Mouse (Mus musculus) neural tube, embryonic 13.5 days (tissue): ENCODE measurements around the gene Nme6. TPM values are rescaled to one million over a fixed set of nuclear protein-coding genes. Genes with fewer than 3 reads are reported as not detected.
A peak's percentile ranks its signal among the peaks of the same experiment; 100 is the strongest.

Source experiments
- ATAC-seq: fragments of 200-750 bp; cut with Nextera tagmentation; 2 replicates; pipeline ENCODE4 v1.8.0; 2017; ENCODE audit warnings: low read depth, mild to moderate bottlenecking, moderate TSS enrichment, moderate library complexity
- H3K27ac ChIP-seq: fragments of 300-500 bp; sonication (generic); replicated peaks from 2 replicates; pipeline ENCODE4 v1.5.1; 2015; ENCODE audit warnings: moderate library complexity, mild to moderate bottlenecking, inconsistent platforms
- H3K27me3 ChIP-seq: fragments of 300-500 bp; sonication (generic); 2 replicates; pipeline ENCODE4 v1.6.1; 2015; ENCODE audit warnings: mild to moderate bottlenecking, inconsistent platforms
- H3K36me3 ChIP-seq: fragments of 300-500 bp; sonication (generic); 2 replicates; pipeline ENCODE4 v1.6.1; 2015; ENCODE audit warnings: mild to moderate bottlenecking, inconsistent platforms
- H3K4me1 ChIP-seq: fragments of 300-500 bp; sonication (generic); replicated peaks from 2 replicates; pipeline ENCODE4 v1.6.1; 2015; ENCODE audit warnings: inconsistent platforms
- H3K4me2 ChIP-seq: fragments of 300-500 bp; sonication (generic); 2 replicates; pipeline ENCODE4 v1.6.1; 2015; ENCODE audit warnings: inconsistent platforms, mild to moderate bottlenecking, moderate library complexity
- H3K4me3 ChIP-seq: fragments of 300-500 bp; sonication (generic); 2 replicates; pipeline ENCODE4 v1.5.1; 2015; ENCODE audit warnings: mild to moderate bottlenecking, inconsistent platforms
- H3K9ac ChIP-seq: fragments of 300-500 bp; sonication (generic); 2 replicates; pipeline ENCODE4 v1.6.1; 2015; ENCODE audit warnings: moderate library complexity, mild to moderate bottlenecking, inconsistent platforms
- H3K9me3 ChIP-seq: fragments of 300-500 bp; sonication (generic); 2 replicates; pipeline ENCODE4 v1.6.1; 2016; ENCODE audit warnings: inconsistent platforms
- WGBS: fragments of 180-500 bp; shearing (Covaris S2); methylation state at CpG from one replicate; pipeline ENCODE4 v1.1.7; 2015; 5-methylcytosine and 5-hydroxymethylcytosine counted together
- polyA plus RNA-seq: library from polyadenylated mRNA; unstranded; fragments of >200 nt; fragmentation: Nextera tagmentation; extraction: Ambion mirVana; gene quantifications from 2 replicates; pipeline ENCODE4 v1.2.1, GENCODE M21; 2015

Nme6 gene
- polyA plus RNA-seq, 1 experiment from 2014 or later, result 58.9 TPM

DNA sequence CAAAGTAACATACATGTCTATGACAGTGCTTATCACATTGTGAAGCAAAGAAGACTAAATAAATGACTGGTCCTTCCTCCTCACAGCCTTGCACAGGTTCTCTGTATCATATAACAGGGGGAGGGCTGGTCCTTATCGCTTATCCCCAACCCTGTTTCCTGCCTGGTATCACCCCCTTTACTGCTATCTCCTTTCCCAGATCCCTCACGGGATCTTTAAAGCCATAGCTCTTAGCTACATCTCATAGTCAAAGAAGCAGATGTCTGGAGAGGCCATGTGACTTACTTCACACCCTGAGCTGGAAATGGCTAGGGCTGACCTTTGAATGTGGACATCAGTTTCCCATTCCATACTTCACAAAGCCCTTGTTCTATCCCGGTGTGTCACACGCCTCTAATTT lies 6.8 kb upstream of the Nme6 start:
- Histone ChIP-seq H3K27me3 (no peaks in the 10 kb centered on the region), H3K9me3 (no peaks in the 10 kb centered on the region), H3K9ac (no peak overlapping the region), H3K4me3 (no peak overlapping the region), H3K27ac (no peak overlapping the region), H3K36me3 (peaks cover 11% of the 10 kb centered on the region), H3K4me1 (no peaks in the 10 kb centered on the region), H3K4me2 (no peak overlapping the region)
- ATAC-seq, result no peak
- 77% methylated on average over 4 of the region's 4 CpGs for WGBS

DNA sequence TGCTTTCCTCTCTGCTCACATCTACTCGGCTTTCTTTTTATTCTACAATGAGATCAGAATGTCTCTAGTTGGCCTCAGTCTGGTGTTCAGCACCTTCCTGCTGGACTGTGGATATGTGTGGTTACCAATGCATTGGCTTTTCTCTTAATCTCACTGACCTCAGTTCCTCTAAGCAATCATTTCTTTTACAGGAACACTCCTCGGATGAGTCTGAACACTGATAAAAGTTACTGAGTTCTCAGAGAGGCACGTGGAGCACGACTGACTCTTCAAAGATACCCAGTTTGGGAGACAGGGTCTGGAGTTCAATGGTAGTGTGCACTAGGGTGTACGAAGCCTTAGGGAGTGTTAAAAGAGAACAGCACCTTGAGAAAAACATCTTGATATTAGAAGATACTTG lies 6.4 kb upstream of the Nme6 start:
- H3K27ac ChIP-seq, result no peak overlapping the region
- ATAC-seq, result no peak
- no peak overlapping the region for H3K4me2 ChIP-seq
- H3K9me3 ChIP-seq, result no peaks in the 10 kb centered on the region
- no peaks in the 10 kb centered on the region for H3K4me1 ChIP-seq
- H3K36me3 ChIP-seq, result peaks cover 11% of the 10 kb centered on the region
- no peaks in the 10 kb centered on the region for H3K27me3 ChIP-seq
- no peak overlapping the region for H3K9ac ChIP-seq
- WGBS, result 82% methylated on average over 5 of the region's 5 CpGs
- no peak overlapping the region for H3K4me3 ChIP-seq

DNA sequence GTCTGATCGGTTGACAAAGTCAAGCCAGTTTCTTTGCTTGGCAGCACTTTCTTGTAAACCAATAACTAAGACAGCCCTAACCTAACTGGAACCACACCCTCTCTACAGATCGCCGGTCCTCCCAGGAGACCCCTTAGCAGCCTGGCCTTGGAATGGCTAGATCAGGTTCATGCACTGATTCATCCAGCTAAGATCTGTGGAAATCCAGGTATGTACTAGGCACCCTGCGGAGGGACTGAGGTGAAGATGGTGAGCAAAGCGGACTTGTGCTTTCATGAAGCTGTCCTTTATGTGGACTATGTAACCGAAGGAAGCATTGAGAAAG lies 501 bp downstream of the Nme6 start:
- H3K27ac ChIP-seq, result peak overlapping the region; percentile 85; the same call in 1 of the 2 replicates
- no peaks in the 10 kb centered on the region for H3K27me3 ChIP-seq
- H3K4me2 ChIP-seq, result peak overlapping the region; percentile 93
- H3K9me3 ChIP-seq, result no peaks in the 10 kb centered on the region
- H3K36me3 ChIP-seq, result peaks cover 30% of the 10 kb centered on the region
- H3K4me1 ChIP-seq, result peaks cover 11% of the 10 kb centered on the region
- 14% methylated on average over 6 of the region's 6 CpGs for WGBS
- peak overlapping the region; percentile 79 for H3K9ac ChIP-seq
- peak; percentile 57 for ATAC-seq
- peak overlapping the region; percentile 67 for H3K4me3 ChIP-seq

DNA sequence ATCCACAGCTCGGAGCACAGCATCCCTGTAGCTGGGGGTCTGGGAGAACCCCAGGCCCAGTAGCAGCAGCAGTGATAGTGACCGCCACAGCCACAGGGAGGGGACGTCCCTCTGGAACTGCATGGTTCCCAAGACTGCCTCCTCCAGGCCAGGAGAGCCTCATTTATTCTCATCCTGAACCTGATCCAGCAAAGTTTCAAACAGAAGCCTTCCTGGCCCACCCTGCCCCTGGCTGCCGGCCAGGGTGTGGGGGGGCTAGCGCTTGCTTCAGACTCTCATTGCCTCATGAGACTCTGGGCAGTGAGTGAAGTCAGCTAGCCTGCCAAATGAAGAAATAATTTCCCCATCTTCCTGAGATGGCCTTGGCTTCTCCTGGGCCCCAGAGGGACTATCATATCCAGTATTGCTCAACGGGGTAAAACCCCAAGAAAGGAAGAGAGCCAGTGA lies 16.8 kb downstream of the Nme6 start, which contains the start of gene Camp:
TSS of gene Camp (minus strand) at position 306 of the 447 bp plus-strand sequence.
- WGBS, result 64% methylated on average over 6 of the region's 6 CpGs
- H3K36me3 ChIP-seq, result peaks cover 9% of the 10 kb centered on the region
- ATAC-seq, result peak; percentile 53

DNA sequence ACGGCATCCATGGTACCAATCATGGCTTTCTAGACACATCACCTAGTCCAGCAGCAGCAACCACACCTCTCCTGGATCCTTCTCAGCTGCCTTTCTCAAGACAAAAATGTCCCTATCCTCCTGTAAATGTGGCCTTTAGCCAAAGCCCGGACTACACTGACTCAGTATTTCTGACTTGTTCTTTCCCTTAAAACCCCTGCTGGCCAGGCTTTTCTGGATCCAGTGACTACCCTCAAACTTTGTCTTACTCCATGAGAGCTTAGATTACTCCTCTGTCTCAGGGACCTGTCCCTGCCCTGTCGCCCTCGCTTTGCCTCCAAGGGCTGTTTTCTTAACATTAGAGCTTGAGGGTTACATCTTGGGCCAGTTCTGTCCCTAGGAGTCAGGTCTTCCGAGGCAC lies 17.6 kb downstream of the Nme6 start:
- Histone ChIP-seq H3K36me3 (peaks cover 4% of the 10 kb centered on the region; the same call in 1 of the 2 replicates), H3K9me3 (no peaks in the 10 kb centered on the region), H3K27ac (no peak overlapping the region), H3K4me2 (no peak overlapping the region), H3K9ac (no peak overlapping the region), H3K4me1 (0 out of 2 replicates have a peak, but pooled peaks cover 8% of the 10 kb centered on the region), H3K27me3 (no peaks in the 10 kb centered on the region), H3K4me3 (no peak overlapping the region)
- WGBS, result 89% methylated on average over 5 of the region's 5 CpGs
- no peak for ATAC-seq

More for the DNA sequence above, 16.8 kb downstream of the Nme6 start, which contains the start of gene Camp:
- Histone ChIP-seq H3K27ac (no peak within 1 kb of the TSS), H3K9ac (no peak within 1 kb of the TSS), H3K9me3 (no peaks in the 10 kb centered on the region), H3K4me1 (0 out of 2 replicates have a peak, but pooled peaks cover 8% of the 10 kb centered on the region), H3K27me3 (no peaks in the 10 kb centered on the region), H3K4me2 (no peak within 1 kb of the TSS), H3K4me3 (no peak within 1 kb of the TSS)

DNA sequence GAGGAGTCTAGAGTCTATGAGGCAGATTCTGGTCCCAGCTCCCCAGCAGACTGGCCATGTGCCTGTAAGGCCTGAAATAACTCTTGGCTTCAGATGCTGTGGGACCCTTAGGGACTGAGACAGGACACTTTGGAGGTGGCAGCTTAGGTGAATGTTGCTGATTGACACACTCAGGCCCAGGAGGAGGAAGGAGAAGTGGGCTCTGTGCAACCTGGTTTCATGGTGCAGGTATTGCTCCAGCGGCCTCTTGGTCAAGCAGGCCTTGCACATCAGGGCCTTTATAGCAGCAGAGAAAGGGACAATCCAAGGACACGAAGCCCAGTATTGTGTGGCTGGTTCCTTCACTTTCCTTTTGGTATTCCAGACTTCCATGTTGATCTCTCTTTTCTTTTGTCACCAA lies 21.8 kb downstream of the Nme6 start:
- WGBS, result 93% methylated on average over 2 of the region's 2 CpGs
- Histone ChIP-seq H3K4me1 (0 out of 2 replicates have a peak, but pooled peaks cover 2% of the 10 kb centered on the region), H3K36me3 (no peaks in the 10 kb centered on the region), H3K4me3 (no peak overlapping the region), H3K4me2 (no peak overlapping the region), H3K9ac (no peak overlapping the region), H3K27me3 (no peaks in the 10 kb centered on the region), H3K9me3 (no peaks in the 10 kb centered on the region), H3K27ac (no peak overlapping the region)
- ATAC-seq, result no peak

DNA sequence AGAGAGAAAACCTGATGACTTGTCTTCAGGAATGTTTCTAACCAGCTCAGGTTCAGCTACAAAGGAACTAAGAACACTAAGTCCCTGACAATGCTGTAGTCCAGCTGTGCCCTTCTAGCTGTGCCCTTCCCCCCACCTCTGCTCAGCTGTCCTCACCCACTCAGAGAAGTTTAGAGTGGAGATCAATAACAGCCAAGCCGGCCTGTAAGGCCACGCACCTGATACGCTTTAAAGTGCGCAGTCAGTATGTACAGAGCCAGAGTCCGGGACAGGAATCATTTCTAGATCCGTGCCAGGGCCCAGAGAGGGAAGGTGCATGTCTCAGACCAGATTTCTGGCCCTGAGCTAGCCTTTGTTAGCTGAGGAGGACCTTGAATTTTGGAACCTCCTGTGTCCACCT lies 23.4 kb downstream of the Nme6 start:
- 84% methylated on average over 6 of the region's 6 CpGs for WGBS
- Histone ChIP-seq H3K4me3 (no peak overlapping the region), H3K27ac (no peak overlapping the region), H3K4me2 (no peak overlapping the region), H3K9ac (no peak overlapping the region), H3K36me3 (no peaks in the 10 kb centered on the region), H3K9me3 (no peaks in the 10 kb centered on the region), H3K27me3 (no peaks in the 10 kb centered on the region), H3K4me1 (no peaks in the 10 kb centered on the region)
- ATAC-seq, result no peak

DNA sequence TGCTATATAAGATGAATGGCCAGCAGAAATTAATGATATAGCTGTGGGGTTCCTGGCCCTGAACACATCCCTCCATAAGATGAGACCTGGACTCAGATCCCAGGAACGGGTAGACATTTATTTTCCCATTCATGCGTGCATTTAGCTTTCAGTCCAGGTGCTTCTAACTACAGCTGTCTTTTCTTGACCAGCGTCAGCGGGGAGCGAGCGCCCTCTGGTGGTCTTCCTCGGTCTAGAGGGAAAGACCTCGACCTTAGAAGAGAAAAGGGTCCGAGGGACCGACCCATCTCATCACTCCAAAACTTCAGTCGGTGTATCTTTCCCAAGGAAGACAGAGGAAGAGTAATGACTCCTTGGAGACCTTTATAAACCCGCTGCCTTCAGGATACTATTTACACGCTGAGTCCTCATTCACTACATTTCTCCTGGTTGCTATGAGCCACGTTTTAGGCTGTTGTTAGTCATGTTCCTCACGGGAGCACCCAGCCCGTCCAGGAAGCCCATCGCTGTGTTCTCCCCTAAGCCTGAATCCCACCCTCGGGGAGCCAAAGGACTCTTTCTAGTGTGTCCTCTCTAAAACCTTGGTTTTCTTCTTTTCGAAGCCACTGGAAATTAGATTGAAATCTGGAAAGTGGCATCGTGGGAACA lies 30.0 kb downstream of the Nme6 start:
- Histone ChIP-seq H3K4me2 (peak overlapping the region; percentile 37), H3K4me1 (0 out of 2 replicates have a peak, but pooled peaks cover 4% of the 10 kb centered on the region), H3K36me3 (no peaks in the 10 kb centered on the region), H3K9ac (no peak overlapping the region), H3K4me3 (no peak overlapping the region), H3K27ac (no peak overlapping the region), H3K9me3 (no peaks in the 10 kb centered on the region), H3K27me3 (no peaks in the 10 kb centered on the region)
- ATAC-seq, result peak; percentile 50
- 17% methylated on average over 20 of the region's 20 CpGs for WGBS

DNA sequence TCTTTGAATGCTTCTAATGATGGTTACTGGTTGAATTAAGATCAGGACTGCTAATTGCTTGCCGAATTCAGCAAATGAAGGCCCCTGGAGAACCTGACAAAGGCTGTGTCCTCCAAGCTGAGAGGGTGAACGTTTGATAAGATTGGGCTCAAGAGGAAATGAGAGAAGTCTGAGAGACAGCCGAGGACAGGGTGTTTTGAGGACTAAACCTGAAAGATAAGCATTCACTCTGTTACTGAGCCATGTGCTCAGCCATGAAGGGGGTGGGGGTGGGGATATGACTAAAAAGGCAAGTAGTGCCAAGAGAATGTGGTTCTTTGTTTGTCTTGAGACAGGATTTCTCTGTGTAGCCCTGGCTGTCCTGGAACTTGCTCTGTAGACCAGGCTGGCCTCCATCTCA lies 30.5 kb downstream of the Nme6 start:
- H3K36me3 ChIP-seq, result no peaks in the 10 kb centered on the region
- H3K4me2 ChIP-seq, result peak overlapping the region; percentile 37; the same call in 1 of the 2 replicates
- ATAC-seq, result no peak
- no peaks in the 10 kb centered on the region for H3K9me3 ChIP-seq
- no peak overlapping the region for H3K4me3 ChIP-seq
- no peak overlapping the region for H3K9ac ChIP-seq
- 66% methylated on average over 3 of the region's 3 CpGs for WGBS
- H3K27ac ChIP-seq, result no peak overlapping the region
- 0 out of 2 replicates have a peak, but pooled peaks cover 4% of the 10 kb centered on the region for H3K4me1 ChIP-seq
- H3K27me3 ChIP-seq, result no peaks in the 10 kb centered on the region

DNA sequence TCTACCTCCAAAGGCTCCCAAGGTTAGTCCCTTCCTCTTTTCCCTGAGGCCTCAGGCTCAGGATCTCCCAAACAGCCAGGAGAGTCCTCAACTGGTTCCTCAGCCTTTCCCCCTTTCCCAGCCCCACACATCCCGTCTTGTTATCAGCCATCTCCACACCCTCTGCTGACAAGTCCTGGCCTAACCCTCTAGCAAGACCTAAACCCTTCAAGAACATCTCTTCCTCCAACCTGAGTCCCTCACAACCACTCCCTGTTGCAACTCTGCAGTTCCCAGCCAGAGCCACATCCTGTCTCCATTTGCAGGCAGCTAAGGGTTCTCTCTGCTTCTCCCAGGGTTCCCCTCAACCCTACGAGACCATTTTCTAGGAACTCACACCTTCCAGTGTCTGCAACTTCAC lies 33.7 kb downstream of the Nme6 start:
- ATAC-seq, result no peak
- Histone ChIP-seq H3K4me3 (no peak overlapping the region), H3K27me3 (no peaks in the 10 kb centered on the region), H3K4me2 (no peak overlapping the region), H3K27ac (no peak overlapping the region), H3K4me1 (0 out of 2 replicates have a peak, but pooled peaks cover 4% of the 10 kb centered on the region), H3K36me3 (no peaks in the 10 kb centered on the region), H3K9ac (no peak overlapping the region), H3K9me3 (no peaks in the 10 kb centered on the region)
- WGBS, result 80% methylated on average over 2 of the region's 2 CpGs

DNA sequence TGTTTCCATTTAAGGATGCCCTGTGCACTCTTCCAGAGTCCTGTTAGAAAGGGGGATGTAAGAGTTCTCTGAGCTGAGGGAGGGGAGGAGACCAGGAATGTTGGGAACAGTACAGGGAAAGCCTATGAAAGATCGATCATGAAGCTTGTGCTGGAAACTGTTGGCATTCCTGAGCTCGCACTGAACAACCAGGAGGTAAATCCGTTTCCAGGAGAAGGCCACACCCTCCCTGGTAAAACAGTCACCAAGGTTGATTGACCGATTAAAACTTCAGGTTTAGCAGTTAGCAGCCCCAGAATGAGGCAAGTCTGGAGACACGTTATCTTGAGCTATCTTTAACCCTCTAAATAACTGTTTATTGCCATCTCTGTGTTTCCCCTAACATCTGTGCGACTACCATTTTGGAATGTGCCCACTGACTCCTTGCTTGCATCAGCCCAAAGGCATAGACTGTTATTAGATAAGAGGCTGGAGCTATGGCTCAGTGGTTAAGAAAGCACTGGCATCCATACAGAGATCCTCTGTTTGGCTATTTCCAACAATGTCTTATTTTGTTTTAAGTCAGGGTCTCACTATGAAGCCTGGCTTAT lies 38.5 kb downstream of the Nme6 start:
- Histone ChIP-seq H3K4me1 (0 out of 2 replicates have a peak, but pooled peaks cover 2% of the 10 kb centered on the region), H3K27me3 (no peaks in the 10 kb centered on the region), H3K4me2 (no peak overlapping the region), H3K9me3 (no peaks in the 10 kb centered on the region), H3K4me3 (no peak overlapping the region), H3K36me3 (no peaks in the 10 kb centered on the region), H3K27ac (no peak overlapping the region), H3K9ac (no peak overlapping the region; the same call in 1 of the 2 replicates)
- no peak for ATAC-seq
- WGBS, result 53% methylated on average over 6 of the region's 6 CpGs

DNA sequence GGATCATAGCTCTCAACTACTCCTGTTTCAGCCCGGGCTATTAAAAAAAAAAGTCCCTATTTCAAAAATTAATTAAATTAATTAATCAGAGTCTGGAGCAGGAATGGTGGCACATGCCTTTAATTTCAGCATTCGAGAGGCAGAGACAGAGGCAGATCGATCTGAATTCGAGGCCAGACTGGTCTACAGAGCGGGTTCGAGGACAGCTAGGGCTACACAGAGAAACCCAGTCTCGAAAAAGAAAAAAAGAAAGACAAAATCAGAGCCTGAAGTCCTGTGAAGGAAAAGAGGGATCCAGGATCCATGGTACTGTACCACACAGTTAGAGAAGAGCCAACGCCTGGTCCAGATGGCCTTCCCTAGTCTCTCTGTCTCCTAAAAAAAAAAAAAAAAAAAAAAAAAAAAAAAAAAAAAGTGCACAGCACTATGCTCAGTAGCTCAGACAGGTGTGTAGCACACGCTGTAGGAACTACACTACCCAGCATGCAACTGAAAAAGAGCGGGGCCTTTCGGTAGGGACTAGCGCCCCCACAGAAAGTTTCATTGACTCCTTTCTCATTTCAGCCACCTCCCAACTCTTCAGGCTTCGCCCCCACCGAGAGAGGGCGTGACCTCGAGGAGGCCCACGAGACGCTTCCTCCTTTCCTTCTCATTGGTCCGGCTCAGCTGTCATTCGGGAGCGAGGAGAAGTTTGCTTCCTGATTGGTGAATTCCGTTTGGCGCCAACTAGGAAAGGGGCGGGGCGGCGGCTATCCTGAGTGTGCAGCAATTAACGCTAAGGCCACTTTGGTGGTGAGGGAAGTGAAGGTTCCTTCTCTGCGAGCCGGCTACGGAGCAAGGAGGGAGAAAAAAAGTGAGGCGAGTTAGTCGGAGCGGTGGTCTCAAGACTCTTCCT lies 42.5 kb downstream of the Nme6 start, which contains the start of gene Cdc25a:
TSS of gene Cdc25a (plus strand) at position 783 of the 895 bp plus-strand sequence.
- H3K27ac ChIP-seq, result peak within 1 kb of the TSS; percentile 83
- ATAC-seq, result peak; percentile 95
- H3K9ac ChIP-seq, result peak within 1 kb of the TSS; percentile 93
- H3K9me3 ChIP-seq, result no peaks in the 10 kb centered on the region
- peaks cover 16% of the 10 kb centered on the region for H3K36me3 ChIP-seq
- H3K27me3 ChIP-seq, result no peaks in the 10 kb centered on the region
- peak within 1 kb of the TSS; percentile 85 for H3K4me2 ChIP-seq
- peaks cover 20% of the 10 kb centered on the region for H3K4me1 ChIP-seq
- peak within 1 kb of the TSS; percentile 94 for H3K4me3 ChIP-seq
- 8% methylated on average over 33 of the region's 33 CpGs for WGBS
